8 mouse cellular contexts compared by ENCODE assay signal in the genomic region with DNA sequence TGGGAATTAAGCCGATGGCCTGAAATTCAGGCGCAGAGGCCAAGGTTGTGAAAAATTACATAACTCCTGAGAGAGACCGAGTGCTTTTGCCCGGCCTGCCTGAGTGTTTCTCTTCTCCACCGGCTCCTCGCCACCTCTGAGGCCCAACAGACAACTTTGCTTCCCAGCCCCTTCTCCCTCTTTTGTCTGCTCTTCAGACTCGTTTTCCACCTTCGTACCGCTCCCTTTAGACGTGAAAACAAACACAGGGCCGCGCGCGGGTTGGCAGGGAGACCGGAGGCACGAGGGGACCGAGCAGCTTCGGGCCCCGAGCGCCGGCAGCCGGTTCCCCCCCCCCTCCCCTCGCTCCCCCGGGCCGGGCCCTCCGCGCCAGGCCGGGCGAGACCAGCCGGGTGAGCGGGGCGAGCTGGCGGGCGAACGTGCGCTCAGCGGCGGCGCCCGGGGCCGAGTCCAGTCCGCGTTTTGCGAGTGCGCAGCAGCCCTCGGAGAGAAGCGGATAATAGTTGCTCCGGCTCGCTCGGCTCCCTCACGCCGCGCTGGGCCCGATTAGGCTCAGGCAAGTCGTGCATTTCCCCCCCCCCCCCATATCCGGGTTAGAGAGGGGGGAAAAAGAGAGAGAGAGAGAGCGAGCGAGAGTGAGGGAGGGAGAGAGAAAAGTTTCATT. TPM values are rescaled to one million over a fixed set of nuclear protein-coding genes. Genes with fewer than 3 reads are reported as not detected.
A peak's percentile ranks its signal among the peaks of the same experiment; 100 is the strongest.
DNase-seq lines count a peak whose midpoint lies in the region; ATAC-seq and TF ChIP-seq lines count a peak whose summit lies in the region.

A gene (plus strand): TSS at position 493 of the 664 bp plus-strand sequence.

- peak within 1 kb of the TSS; percentile 75 for H3K4me2 ChIP-seq in embryonic facial prominence, embryonic 13.5 days
- H3K4me2 ChIP-seq in midbrain, postnatal 0 days (ENCODE audit: low read depth, low read length, poor library complexity, severe bottlenecking): peak within 1 kb of the TSS; percentile 76

- H3K79me2 ChIP-seq in heart, adult 2 months (replicated peaks; ENCODE audit: control insufficient read depth, insufficient read depth, low read length): no peaks in the 10 kb centered on the region; the same call in 1 of the 2 replicates

- intact Hi-C loops in heart, adult 2 months (cut with DNase I): loop anchor here (1.0 kb wide), 3 partner anchors 86 to 216 kb away; no protein-coding TSS in a partner anchor

- TF ChIP-seq EP300 in heart, adult 2 months (IDR thresholded peaks at IDR 0.05; ENCODE audit: insufficient read depth, low read depth, low read length): no peak

- peak; percentile 65 for TF ChIP-seq POLR2A in heart, adult 2 months (IDR thresholded peaks at IDR 0.05; ENCODE audit: insufficient read depth, low read depth, low read length)
- peak; percentile 59 for TF ChIP-seq POLR2A in kidney, adult 2 months (IDR thresholded peaks at IDR 0.05; ENCODE audit: low read depth, low read length)

- peaks cover 13% of the 10 kb centered on the region for H3K4me1 ChIP-seq in embryonic facial prominence, embryonic 13.5 days
- H3K4me1 ChIP-seq in heart, adult 2 months (ENCODE audit: control insufficient read depth, insufficient read depth, low read length): no peaks in the 10 kb centered on the region; the same call in none of the 2 replicates
- H3K4me1 ChIP-seq in kidney, adult 2 months (ENCODE audit: control insufficient read depth, insufficient read depth, low read length): peaks cover 5% of the 10 kb centered on the region; the same call in 1 of the 2 replicates
- 0 out of 2 replicates have a peak, but pooled peaks cover 3% of the 10 kb centered on the region for H3K4me1 ChIP-seq in midbrain, postnatal 0 days (ENCODE audit: insufficient read depth, low read length)

- ATAC-seq in embryonic facial prominence, embryonic 13.5 days (ENCODE audit: insufficient number of reproducible peaks, insufficient read depth, low FRiP score, low TSS enrichment, low read depth): peak; percentile 65
- ATAC-seq in midbrain, postnatal 0 days (ENCODE audit: low FRiP score): peak; percentile 73

- no peaks in the 10 kb centered on the region for H3K9me3 ChIP-seq in embryonic facial prominence, embryonic 13.5 days
- H3K9me3 ChIP-seq in midbrain, postnatal 0 days (ENCODE audit: low read length): no peaks in the 10 kb centered on the region

- H3K9ac ChIP-seq in embryonic facial prominence, embryonic 13.5 days: peak within 1 kb of the TSS; percentile 100
- H3K9ac ChIP-seq in heart, adult 2 months (ENCODE audit: low read depth, low read length): peak within 1 kb of the TSS; percentile 100
- peak within 1 kb of the TSS; percentile 99 for H3K9ac ChIP-seq in midbrain, postnatal 0 days (replicated peaks; ENCODE audit: low read length, poor library complexity, severe bottlenecking)

- H3K27ac ChIP-seq in embryonic facial prominence, embryonic 13.5 days: peak within 1 kb of the TSS; percentile 100
- H3K27ac ChIP-seq in heart, adult 2 months: peak within 1 kb of the TSS; percentile 97
- H3K27ac ChIP-seq in kidney, adult 2 months (ENCODE audit: insufficient read depth, low read depth, low read length): peak within 1 kb of the TSS; percentile 100
- H3K27ac ChIP-seq in midbrain, postnatal 0 days (ENCODE audit: low read depth, low read length): peak within 1 kb of the TSS; percentile 100

- no peaks in the 10 kb centered on the region for H3K27me3 ChIP-seq in embryonic facial prominence, embryonic 13.5 days
- no peaks in the 10 kb centered on the region for H3K27me3 ChIP-seq in heart, adult 2 months (ENCODE audit: control insufficient read depth, insufficient read depth, low read length)
- H3K27me3 ChIP-seq in kidney, adult 2 months (replicated peaks; ENCODE audit: control insufficient read depth, insufficient read depth, low read length): no peaks in the 10 kb centered on the region; the same call in 1 of the 2 replicates
- no peaks in the 10 kb centered on the region for H3K27me3 ChIP-seq in midbrain, postnatal 0 days (ENCODE audit: insufficient read depth, low read length)

- H3K36me3 ChIP-seq in embryonic facial prominence, embryonic 13.5 days: no peaks in the 10 kb centered on the region
- peaks cover 6% of the 10 kb centered on the region for H3K36me3 ChIP-seq in heart, adult 2 months (ENCODE audit: control insufficient read depth, insufficient read depth, low read length)
- no peaks in the 10 kb centered on the region for H3K36me3 ChIP-seq in kidney, adult 2 months (ENCODE audit: control insufficient read depth, insufficient read depth, low read length)
- no peaks in the 10 kb centered on the region for H3K36me3 ChIP-seq in midbrain, postnatal 0 days (ENCODE audit: insufficient read depth, low read length)

- H3K4me3 ChIP-seq in embryonic facial prominence, embryonic 13.5 days: peak within 1 kb of the TSS; percentile 94
- peak within 1 kb of the TSS; percentile 74 for H3K4me3 ChIP-seq in heart, adult 2 months
- H3K4me3 ChIP-seq in kidney, adult 2 months (ENCODE audit: insufficient read depth, low read depth, low read length): peak within 1 kb of the TSS; percentile 81
- H3K4me3 ChIP-seq in midbrain, postnatal 0 days (ENCODE audit: low read depth, low read length): peak within 1 kb of the TSS; percentile 95

- TF ChIP-seq CTCF in heart, adult 2 months (IDR thresholded peaks at IDR 0.05): no peak
- no peak for TF ChIP-seq CTCF in kidney, adult 2 months (conservative IDR thresholded peaks at IDR 0.05; ENCODE audit: insufficient read depth, insufficient read length, low read depth, low read length)
- no peak for TF ChIP-seq CTCF in midbrain, postnatal 0 days (IDR thresholded peaks at IDR 0.05)

- WGBS in embryonic facial prominence, embryonic 13.5 days: under 1% methylated on average over 58 of the region's 58 CpGs
- under 1% methylated on average over 53 of the region's 58 CpGs for WGBS in heart, adult 2 months
- under 1% methylated on average over 58 of the region's 58 CpGs for WGBS in kidney, adult 2 months
- 0% methylated on average over 46 of the region's 58 CpGs for WGBS in midbrain, postnatal 0 days

- DNase-seq in 416B (ENCODE audit: low read depth) (peak; percentile 90), liver (peak; percentile 85)
- DNase-seq in adrenal gland, postnatal 25 days: peak; percentile 79
- peak; percentile 88 to 89 for DNase-seq in heart, adult 2 months
- DNase-seq in kidney, adult 2 months: peak; percentile 88
- DNase-seq in midbrain, postnatal 0 days (ENCODE audit: low spot score): peak; percentile 90
- DNase-seq in spleen, postnatal 14 days (ENCODE audit: low spot score in 2 of 2): peak; percentile 72 to 80

RNA-seq across cellular contexts. Expression of the gene that starts here (rescaled TPM):
- 85.8 and 86.1 TPM in 2 replicates for total RNA-seq in adrenal gland, postnatal 25 days (2021)
- polyA plus RNA-seq in embryonic facial prominence, embryonic 13.5 days (2015; fragmentation: Nextera tagmentation; extraction: Ambion mirVana): 13.0 and 14.1 TPM in 2 replicates
- total RNA-seq in heart, adult 2 months (2021): 10 to 100 TPM; 26.8 to 27.8 TPM
- polyA plus RNA-seq in heart, adult 2 months (2012; rRNA removed): 11.1 and 11.8 TPM in 2 replicates
- polyA plus RNA-seq in kidney, adult 2 months (2012; rRNA removed): 20.6 and 22.0 TPM in 2 replicates
- total RNA-seq in midbrain, postnatal 0 days (2014; rRNA removed): 62.0 and 73.3 TPM in 2 replicates
- 10.1 and 11.9 TPM in 2 replicates for polyA plus RNA-seq in midbrain, postnatal 0 days (2015; fragmentation: Nextera tagmentation; extraction: Ambion mirVana)

Comparison
In these comparisons a context has a peak if more than half of its experiments do, and no peak if none do; other contexts are left out.
1. Peak in every context shown above with its lines: DNase-seq, ATAC-seq, H3K4me3 ChIP-seq and H3K27ac ChIP-seq.